Mouse (Mus musculus): Measurements from ENCODE around the gene Krt7.

The Krt7 gene

DNA sequence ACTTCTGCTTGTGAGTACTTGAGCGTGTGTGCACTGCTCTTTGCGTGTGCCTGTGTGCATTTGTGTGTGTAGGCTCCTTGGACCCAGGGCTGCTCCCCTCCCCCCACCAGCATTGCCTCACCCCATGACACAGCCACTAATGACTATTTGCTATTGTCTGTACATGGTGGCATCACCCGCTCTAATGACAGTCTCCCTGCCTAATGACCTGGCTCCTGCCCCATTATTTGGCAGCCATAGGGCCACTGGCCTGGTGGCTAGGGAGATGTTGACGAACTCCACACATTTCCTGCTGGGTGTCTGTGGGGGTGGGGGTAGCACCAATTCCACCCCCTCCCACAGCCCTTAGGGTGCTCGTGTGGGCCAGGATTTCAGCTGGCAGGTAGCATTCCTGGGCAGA, 32.2 kb upstream of the Krt7 start:
- DNase-seq: no peak

DNA sequence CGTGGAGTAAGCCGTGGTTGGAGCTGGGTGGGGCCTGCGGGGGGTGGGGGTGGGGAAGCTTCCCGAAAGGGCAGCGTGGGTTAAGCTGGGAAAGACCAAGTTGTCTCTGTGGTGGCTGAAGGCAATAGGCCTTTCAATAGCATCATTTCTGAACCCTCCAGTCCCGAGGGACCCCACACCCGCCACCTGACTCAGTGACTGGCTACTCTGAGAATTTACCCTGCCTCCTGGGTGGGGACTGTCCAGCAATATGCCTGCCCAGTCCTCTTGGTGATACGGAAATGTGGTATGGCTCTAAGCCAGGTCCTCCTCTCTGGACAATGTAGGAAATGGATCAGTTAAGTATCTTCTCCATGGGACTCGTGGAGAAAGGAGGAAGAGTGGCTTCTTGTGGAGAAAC, 29.1 kb upstream of the Krt7 start:
- peak; percentile 50 for DNase-seq

DNA sequence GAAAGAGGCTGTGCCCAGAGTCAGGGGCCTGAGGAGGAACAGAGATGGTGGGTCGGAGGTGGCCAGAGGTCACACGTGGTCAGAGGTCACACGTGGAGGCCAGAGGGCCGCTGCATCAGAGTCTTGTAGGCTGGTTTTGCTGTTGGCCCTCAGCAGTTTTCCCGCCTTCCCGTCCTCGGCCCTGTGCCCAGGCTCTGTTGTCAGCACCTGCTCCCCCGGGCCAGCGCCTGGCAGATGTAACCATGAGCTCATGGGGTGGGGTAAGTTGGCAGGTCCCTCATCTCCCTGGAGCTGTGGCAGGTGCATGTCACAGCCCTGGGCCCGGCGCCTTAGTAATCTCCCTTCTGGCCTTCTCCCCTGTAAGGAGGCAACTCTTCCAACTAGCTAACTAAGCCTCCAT, 28.0 kb upstream of the Krt7 start:
- no peak for DNase-seq

DNA sequence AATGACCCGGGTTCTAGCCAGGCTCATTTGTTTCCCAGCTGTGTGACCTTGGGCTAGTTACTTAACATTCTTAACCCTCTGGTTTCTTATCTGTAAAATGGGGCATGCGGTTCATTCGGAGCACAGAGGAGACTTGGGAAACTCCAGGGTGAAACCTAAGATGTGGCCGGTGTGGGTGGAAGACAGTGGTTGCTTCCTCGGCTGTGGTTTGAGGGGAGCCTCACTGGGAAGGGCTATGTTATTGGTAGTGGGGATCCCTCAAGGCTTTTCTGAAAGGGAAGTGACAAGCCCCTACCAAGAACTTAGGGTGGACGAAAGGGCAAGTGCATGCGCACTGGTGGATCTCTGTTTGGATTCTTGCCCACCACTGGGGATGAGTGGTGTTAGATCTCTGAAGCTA, 26.2 kb upstream of the Krt7 start:
- DNase-seq: no peak

DNA sequence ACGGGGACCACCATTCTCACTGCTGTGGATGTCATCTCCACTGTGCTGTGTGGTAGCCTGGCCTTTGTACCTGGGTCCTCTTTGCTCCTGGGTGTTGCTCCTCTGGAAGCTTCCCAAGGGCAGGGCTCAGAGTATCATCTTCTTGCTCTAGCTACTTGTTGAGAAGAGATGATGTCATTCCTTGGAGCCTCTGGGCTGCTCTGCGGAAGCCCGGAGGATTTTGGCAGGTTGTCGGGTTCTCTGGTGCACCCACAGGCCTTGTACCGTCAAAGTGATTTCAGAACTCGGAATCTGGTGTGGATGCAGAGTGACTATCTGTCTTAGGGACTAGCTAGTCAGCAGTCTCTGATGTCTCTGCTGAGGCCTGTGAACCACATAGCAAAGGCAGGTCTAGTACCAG, 25.8 kb upstream of the Krt7 start:
- DNase-seq: no peak

DNA sequence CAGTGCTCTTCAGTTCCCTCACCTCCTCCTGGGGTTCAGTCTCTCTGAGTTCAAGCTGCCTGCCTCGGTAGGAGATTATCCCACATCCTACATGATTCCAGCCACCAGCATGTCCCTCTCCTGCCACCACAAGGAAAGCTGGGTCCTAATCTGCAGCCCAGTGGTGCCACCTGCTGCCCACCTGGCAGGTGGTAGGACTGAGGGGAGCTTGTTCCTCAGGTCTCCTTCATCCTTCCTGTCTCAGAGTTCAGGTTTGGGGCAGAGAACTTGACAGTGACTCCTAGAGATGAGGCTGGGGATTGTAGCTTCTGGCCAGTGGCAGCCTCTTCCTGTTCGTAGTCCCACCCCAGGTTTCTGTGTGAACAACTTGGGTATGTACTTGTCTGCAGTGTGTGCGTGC, 23.7 kb upstream of the Krt7 start:
- no peak for DNase-seq

DNA sequence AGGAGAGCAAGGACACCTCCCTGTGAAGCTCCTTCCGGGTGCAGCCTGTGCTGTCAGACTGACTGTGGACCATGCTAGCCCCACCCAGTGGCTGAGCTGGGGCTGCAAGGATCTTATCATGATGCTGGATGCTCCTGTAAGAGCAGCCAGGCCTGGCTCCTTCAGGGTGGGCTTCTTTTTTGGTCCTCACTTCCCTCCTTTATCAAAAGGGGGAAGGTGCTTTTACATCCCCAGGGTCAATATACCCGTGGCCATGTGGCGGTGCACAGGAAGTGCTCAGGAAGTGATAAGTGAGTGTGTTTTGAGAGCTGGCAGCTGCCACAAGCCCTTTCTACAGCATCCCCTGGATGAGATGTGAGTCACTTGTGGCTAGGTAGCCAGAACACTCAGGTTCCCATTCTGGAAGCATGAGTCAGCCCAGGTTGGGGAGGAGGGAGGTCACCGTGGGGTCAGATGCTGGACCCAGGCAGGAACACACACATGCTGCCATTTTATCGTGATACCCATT, 22.8 kb upstream of the Krt7 start:
- no peak for DNase-seq

DNA sequence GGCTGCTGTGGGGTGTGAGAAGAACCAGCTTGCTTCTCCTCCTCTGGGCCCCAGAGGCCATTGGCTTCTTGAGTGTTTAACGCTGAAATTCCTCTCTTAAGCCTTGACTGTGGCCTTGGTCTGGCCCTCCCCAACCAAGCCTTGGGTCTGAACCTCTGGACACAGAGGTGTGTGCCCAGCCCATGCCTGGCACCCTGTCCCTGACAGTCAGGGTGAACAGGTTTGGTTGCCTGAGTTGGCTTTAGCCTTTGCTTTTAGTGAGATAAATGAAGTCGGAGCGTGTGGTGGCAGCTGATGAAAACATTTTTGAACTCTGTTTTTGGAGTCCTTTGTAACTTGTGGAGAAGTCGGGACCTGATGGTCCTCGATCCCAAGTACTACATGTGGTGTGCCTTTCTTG, 20.6 kb upstream of the Krt7 start:
- no peak for DNase-seq

DNA sequence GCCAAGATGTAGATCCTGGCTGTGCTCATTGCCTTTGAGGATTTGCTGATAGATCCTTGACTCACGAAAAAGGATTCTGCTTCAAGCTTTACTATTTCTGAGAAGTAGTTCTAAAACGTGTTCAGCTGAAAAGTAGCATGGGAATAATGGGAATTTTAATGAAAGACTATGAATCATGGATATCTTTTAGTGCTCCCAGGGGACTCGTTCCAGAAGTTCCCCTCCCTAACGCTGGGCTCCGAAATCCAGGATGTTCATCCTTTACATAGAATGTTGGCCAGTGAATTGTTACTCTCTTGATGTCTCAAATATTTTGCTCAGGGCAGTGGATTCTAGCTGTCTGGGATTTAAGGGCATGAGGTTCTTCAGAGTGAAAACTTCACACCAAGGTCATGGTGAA, 18.6 kb upstream of the Krt7 start:
- DNase-seq: no peak

DNA sequence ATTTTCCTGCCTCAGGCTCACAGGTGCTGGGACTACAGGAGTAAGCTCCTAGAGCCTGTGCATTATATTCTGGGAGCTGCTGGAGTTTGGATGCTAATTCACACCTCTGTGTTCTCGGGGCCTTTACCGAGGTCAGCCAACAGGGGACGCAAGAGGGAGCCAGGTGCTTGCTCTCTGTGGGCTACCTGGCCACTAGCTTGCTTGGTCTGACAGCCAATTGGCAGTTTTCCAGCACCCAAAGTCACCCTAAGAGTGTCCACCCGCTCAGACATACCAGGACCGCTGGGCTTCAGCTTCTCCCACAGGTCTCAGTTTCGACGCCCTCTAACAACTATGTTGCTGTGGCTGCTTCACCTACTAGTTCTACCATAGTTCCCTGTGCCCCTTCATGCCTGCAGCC, 15.9 kb upstream of the Krt7 start:
- peak; percentile 66 for DNase-seq

DNA sequence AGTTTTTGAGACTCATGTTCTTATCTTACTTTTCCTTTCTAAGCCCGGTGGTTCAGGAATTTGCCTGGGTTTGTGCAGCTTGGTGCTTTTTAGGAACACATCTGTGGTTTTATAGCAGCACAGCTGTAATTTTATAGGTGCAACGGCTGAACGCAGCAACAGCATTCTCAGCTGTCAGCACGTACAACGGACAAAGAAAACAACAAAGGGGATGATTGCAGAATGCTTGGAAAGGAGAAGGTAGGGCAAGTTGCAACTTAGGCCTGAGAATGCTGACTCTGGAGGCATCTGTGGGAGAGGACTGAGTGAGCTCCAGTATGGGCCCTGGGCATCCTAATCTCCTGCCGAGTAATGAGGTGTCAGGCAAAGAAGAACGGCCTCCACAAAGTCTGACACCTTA, 14.4 kb upstream of the Krt7 start:
- DNase-seq: no peak

DNA sequence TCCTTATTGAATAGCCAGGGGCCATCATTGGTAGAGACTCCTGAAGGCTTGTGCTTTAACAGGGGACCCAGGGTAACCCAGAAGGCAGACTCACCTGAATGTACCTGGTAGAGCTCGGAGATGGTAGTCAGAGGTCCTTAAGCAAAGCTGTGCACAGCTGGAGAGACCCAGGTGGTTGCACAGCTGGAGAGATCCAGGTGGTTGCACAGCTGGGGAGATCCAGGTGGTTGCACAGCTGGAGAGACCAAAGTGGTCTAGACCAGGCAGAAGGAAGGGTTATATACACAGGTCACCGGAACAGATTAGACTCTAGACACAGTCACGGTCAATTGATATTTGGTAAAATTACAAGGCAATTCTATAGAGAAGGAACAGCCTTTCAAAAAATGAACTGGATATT, 13.9 kb upstream of the Krt7 start:
- no peak for DNase-seq

DNA sequence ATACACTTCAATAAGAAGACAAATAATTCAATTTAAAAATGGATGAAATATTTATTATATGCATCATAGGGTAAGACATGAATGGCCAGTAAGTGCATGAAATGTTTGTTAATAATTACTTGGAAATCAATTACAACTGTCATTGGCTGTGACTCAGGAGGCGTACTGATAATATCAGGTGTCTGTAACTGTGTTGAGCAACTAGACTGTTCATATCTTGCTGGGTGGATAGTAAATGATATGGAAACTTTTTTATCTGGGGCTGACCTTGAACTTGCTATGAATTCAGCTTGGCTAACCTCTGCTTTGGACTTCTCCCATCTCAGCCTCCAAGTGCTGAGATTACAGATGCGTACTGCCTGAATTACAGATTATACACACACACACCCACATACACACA, 13.2 kb upstream of the Krt7 start:
- DNase-seq: no peak

DNA sequence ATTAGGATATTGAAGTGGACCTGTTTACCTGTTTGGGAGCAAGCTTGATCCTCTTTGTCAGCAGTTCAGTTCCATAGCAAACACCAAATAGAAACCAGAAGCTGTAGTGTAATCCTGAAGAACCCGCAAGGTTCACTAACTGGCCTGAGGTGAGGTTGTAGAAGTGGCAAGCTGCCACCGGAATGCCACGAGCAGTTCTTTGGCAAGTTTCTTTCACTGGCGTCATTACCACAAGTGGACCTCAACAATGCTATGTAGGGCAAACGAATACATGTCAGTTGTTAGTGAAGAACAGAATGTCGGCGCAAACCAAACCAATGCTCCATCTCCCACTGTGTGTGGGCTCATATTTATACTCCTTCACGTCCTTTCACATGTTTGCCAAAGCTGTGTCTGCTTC, 12.6 kb upstream of the Krt7 start:
- peak; percentile 38 for DNase-seq

DNA sequence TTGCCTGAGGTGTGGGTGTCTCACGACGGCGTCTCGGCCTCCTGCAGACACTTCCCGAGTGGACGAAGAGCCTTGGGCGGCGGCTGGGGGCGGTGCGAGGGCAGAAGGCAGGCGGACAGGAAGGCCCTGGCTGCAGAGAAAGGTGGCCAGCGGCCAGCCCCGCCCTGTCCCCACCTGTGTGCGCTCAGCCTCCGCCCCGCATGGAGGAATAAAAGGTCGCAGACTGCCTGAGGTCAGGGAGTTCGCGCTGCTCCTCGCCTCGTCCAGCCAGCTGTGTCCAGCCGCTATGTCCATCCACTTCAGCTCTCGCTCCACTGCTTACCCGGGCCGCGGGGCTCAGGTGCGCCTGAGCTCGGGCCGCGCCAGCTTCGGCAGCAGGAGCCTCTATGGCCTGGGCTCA, 1.3 kb downstream of the Krt7 start:
- DNase-seq: peak; percentile 84

DNA sequence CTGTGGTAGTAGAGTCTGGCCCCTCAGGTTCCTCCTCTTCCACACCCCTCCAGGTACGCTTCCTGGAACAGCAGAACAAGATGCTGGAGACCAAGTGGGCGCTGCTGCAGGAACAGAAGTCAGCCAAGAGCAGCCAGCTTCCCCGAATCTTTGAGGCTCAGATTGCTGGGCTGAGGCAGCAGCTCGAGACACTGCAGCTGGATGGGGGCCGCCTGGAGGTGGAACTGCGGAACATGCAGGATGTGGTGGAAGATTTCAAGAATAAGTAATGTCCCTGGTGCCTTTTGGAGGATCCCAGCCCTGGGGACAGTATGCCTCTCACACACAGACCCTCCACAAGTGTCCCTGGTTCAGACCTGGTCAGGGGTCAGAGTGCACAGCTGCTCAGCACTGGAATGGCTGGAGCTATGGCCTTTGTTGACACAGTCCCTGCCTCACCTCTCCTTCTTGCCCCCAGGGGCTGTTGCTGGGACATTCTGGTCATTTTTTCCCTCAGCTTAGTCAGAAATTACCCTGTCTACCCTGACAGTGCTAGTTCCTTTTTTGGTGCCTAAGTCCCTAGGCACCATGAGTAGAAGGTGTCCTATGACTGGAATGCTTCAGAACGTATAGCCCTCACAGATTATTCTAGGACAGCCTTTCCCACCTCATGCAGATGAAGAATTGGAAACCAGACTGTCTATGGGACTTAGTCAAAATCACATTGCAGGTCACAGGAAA, 3.2 kb downstream of the Krt7 start:
- DNase-seq: peak; percentile 35

DNA sequence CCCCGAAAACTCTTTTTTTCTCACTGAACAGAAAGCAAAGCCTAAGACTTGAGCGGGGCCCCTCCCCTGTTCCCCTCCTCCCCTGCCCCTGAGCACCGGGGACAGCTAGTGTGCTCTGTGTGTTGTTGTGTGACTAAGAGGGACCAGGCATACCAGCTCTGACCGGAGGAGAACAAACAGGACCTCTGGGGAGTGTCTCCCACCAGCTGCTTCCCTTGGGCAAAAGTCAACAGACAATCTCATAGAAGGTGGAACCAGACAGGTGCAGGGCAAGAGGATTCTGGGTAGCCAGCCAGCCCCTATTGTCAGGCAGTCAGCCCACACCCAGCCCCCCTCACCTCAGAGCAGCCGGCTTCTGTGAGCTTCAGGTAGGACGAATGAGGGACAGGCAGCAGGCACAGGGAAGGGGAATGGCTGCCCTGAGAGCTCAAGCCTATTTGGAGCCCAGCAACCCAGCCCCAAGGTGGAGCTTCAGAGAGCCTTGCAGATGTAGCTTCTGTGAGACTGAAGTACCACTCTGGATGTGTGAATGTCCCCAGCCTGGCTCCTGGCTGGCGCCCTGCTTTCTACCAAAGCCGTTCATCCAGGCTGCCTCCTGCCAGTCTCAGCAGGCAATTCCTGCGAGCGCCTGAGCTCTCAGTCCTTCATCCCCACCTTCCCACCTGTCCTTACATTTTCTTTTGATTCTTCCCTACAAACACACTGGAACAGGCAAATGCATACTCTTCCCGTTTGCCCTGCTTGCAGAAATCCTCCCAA, 4.1 kb downstream of the Krt7 start:
- DNase-seq: no peak

DNA sequence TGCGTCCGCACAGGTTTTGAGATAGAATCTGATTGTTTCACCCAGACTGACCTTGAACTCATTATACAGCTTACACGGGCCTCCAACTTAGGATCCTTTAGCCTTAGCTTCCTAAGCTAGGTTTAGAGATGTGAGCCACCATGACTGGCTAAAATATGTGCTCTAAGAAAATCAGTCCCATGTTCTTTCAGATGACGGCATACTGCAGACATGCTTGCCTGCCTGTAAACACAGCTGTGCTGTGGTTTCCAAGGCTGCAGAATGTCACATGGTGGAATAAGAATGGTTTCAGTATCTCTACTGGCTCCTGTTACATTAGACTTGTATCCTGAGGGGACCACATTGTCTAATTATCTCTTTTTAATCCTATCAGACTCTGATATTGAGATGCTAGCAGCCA, 8.1 kb downstream of the Krt7 start:
- no peak for DNase-seq

DNA sequence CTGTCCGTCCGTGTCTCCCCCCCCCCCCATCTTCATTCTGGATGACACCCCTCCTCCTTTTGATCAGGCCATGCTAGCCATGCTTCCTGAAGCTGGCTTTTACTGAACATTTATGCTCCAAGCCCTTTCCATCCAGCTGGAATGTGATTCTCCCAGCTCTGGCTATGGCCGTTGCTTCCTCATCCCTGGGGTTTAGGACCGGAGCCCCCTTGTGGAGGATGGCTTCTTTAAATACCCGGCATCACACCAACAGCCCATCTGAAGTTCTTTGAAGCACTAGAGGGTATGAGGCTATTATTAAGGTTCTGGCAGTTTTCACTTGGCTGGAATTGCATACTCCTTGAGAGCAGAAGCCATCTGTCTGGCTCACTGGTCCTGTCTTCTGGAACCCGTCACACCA, 10.1 kb downstream of the Krt7 start:
- DNase-seq: no peak

DNA sequence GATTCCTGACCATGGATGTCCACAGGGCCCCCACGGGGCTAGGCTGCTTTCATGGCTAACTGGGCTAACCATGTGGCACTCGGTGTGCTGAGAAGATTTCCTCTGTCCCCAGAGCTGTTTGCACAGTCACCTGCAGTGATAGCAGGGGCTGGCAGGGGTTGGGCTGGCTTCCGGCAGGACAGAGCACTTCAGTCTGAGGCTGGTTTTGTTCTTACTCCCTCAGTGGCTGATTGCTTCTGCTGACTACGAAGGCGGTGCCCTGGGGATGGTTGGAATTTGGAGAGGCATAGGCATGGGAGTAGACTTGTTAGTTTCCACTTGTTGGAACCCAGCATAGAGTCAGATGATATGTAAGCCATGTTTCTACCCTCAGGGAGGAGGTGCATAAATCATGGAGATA, 14.1 kb downstream of the Krt7 start:
- DNase-seq: no peak

DNA sequence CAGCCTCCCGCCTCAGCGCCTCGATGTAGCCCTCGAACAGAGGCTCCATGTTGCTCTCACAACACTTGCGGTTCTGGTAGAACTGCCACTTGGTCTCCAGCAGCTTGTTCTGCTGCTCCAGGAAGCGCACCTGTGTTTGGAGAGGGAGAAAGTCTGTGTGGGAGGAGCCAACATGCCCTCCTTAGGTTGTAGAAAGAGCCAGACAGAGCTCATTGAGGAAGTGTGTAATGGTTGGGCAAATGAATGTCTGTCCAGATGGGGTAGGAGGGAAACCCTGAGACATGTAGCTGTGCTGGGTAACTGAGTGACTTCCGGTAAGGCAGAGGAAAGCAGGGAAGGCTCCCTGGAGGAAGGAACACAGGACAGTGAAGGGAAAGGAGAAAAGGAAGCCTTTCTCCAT, 25.8 kb downstream of the Krt7 start:
- DNase-seq: no peak

DNA sequence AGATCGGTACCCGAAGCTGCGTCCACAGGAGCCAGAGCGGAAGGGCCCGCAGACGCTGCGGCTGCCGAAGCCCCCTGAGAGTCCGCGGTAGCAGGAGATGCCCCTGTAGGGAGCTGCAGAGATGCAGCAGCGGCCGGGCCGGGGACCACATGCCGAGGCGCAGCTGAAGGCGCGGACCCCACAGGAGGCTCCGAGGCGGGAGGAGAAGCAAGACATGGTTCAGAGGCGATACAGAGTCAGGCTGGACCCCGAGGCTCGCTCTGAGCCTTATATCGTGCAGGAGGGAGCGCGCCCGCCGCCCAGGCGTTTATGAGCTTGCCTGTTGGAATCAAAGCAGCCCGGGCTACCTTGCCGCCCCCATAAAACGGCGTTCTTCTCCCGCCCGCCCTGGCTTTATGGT, 27.7 kb downstream of the Krt7 start, which contains the start of gene Krt87:
Krt87 (minus strand) TSS at position 250 of the 400 bp plus-strand sequence.
- DNase-seq: no peak

DNA sequence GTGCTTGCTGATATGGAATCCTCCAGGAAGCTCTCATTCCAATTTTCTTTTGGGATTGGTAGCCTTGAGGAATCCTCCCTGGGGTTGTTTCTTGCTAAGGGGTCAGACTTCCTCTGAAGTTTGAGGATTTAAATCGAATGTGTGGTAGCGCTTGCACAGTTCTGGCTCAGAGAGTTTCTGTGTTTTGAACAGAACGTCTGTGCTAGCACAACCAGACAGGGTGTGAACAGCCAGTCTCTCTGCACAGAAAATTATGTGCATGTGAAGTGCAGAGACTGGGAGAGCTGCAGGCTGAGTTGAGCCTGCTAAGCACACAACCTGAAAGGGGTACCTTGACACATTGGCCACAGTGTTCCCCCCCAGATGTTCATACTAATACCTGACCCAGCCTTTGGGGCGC, 30.0 kb downstream of the Krt7 start:
- DNase-seq: no peak

DNA sequence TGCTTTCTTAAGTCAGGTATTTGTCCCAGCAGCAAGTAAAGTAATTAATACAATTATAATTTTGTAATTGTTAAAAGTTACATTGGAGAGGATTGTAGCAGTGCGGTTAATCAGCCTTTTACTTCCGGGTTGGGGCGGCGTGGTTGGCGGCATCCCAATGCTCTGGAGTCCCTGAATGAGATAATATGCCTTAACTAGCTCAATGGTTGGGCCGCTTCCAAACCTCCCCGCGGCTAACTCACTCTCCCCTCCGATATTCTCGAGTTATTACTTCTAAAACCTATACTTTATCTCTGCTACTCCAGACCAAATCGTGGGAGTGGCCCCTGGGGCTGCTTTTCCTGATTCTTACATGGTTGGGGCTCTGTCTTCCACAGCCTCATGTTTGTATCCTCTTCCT, 35.7 kb downstream of the Krt7 start:
- DNase-seq: no peak

DNA sequence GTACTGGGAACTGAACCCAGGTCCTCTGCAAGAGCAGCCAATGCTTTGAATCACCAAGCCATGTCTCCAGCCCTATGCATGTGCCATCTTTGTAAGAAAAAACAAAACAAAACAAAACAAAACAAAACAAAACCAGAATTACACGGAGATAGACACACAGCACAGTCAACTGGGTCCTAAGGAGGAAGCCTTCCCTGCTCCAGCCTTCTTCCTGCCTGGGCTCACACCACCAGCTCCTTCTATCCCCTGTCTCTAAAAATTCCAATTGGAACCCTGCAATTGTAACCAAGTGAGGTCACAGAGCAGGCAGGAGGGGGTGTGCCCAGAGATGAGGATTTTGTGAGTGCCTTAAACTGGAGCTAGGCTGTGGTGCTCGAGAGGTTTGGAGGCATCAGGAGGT, 36.6 kb downstream of the Krt7 start, which contains the start of gene Krt88:
Krt88 (plus strand) TSS at position 301 of the 400 bp plus-strand sequence.
- no peak for DNase-seq
